Mouse (Mus musculus): Measurements from ENCODE around the gene Tmem274.

- TF ChIP-seq POLR2A (IDR thresholded peaks at IDR 0.05; ENCODE audit: insufficient read depth, low read depth, low read length) (no peak), CTCF (IDR thresholded peaks at IDR 0.05; ENCODE audit: insufficient read depth, low read depth, low read length) (no peak)
Observed at GRCm38 (mm10) chr4:149523961-149524360, 46.8 kb downstream of the Tmem274 start.
